Mouse (Mus musculus): ENCODE measurements around the gene Nfkbid. TPM values are rescaled to one million over a fixed set of nuclear protein-coding genes. Genes with fewer than 3 reads are reported as not detected.

The Nfkbid gene
- polyA plus RNA-seq (2014; fragmentation: Nextera tagmentation; extraction: Ambion mirVana), result 1.3 and 1.6 TPM in 2 replicates

GRCm38 (mm10) chr7:30421175-30421889 is at the start of gene Nfkbid:
TSS of gene Nfkbid (plus strand) at chr7:30421732.
- no peak within 1 kb of the TSS for H3K27ac ChIP-seq (ENCODE audit: low read depth, low read length)
- no peaks in the 10 kb centered on the region for H3K36me3 ChIP-seq (ENCODE audit: control insufficient read depth, insufficient read depth, low read length)
- DNase-seq (ENCODE audit: low spot score), result peak; percentile 68

GRCm38 (mm10) chr7:30373501-30373962 is 48.0 kb upstream of the Nfkbid start:
- ATAC-seq (replicated peaks; ENCODE audit: low FRiP score) (peak; percentile 100), DNase-seq (ENCODE audit: low spot score) (peak; percentile 95)
- peak overlapping the region; percentile 64 for H3K9ac ChIP-seq (ENCODE audit: low read length)
- peak overlapping the region; percentile 37 for H3K4me3 ChIP-seq (ENCODE audit: low read depth, low read length)
- peak overlapping the region; percentile 67 for H3K4me2 ChIP-seq (ENCODE audit: low read depth, low read length, severe bottlenecking)
- no peaks in the 10 kb centered on the region for H3K4me1 ChIP-seq (replicated peaks; ENCODE audit: control insufficient read depth, insufficient read depth, low read length)
- no peaks in the 10 kb centered on the region for H3K36me3 ChIP-seq (ENCODE audit: control insufficient read depth, insufficient read depth, low read length)
- H3K27me3 ChIP-seq (ENCODE audit: control insufficient read depth, insufficient read depth, low read length), result no peaks in the 10 kb centered on the region
- WGBS, result under 1% methylated on average over 21 of the region's 21 CpGs
- no peak overlapping the region for H3K27ac ChIP-seq (ENCODE audit: low read depth, low read length)
- no peaks in the 10 kb centered on the region for H3K9me3 ChIP-seq (ENCODE audit: control insufficient read depth, low read length)

More at GRCm38 (mm10) chr7:30421175-30421889, at the start of gene Nfkbid:
- H3K4me3 ChIP-seq (ENCODE audit: low read depth, low read length), result peak within 1 kb of the TSS; percentile 52
- ATAC-seq (replicated peaks; ENCODE audit: low FRiP score), result peak; percentile 57
- H3K9ac ChIP-seq (ENCODE audit: low read length), result peak within 1 kb of the TSS; percentile 63
- no peaks in the 10 kb centered on the region for H3K9me3 ChIP-seq (ENCODE audit: control insufficient read depth, low read length)
- H3K27me3 ChIP-seq (ENCODE audit: control insufficient read depth, insufficient read depth, low read length), result no peaks in the 10 kb centered on the region
- H3K4me1 ChIP-seq (replicated peaks; ENCODE audit: control insufficient read depth, insufficient read depth, low read length), result peaks cover 7% of the 10 kb centered on the region; the same call in 1 of the 2 replicates
- WGBS, result 8% methylated on average over 31 of the region's 31 CpGs
- peak within 1 kb of the TSS; percentile 94 for H3K4me2 ChIP-seq (ENCODE audit: low read depth, low read length, severe bottlenecking)

GRCm38 (mm10) chr7:30380061-30380460 is 41.5 kb upstream of the Nfkbid start:
- Histone ChIP-seq H3K4me1 (replicated peaks; ENCODE audit: control insufficient read depth, insufficient read depth, low read length) (no peaks in the 10 kb centered on the region), H3K4me3 (ENCODE audit: low read depth, low read length) (no peak overlapping the region), H3K27ac (ENCODE audit: low read depth, low read length) (no peak overlapping the region), H3K4me2 (ENCODE audit: low read depth, low read length, severe bottlenecking) (no peak overlapping the region), H3K9me3 (ENCODE audit: control insufficient read depth, low read length) (no peaks in the 10 kb centered on the region), H3K36me3 (ENCODE audit: control insufficient read depth, insufficient read depth, low read length) (no peaks in the 10 kb centered on the region), H3K27me3 (ENCODE audit: control insufficient read depth, insufficient read depth, low read length) (no peaks in the 10 kb centered on the region), H3K9ac (ENCODE audit: low read length) (no peak overlapping the region)
- WGBS, result 64% methylated on average over 5 of the region's 5 CpGs
- ATAC-seq (replicated peaks; ENCODE audit: low FRiP score) (no peak), DNase-seq (ENCODE audit: low spot score) (no peak)

GRCm38 (mm10) chr7:30384106-30384505 is 37.4 kb upstream of the Nfkbid start:
- no peaks in the 10 kb centered on the region for H3K4me1 ChIP-seq (replicated peaks; ENCODE audit: control insufficient read depth, insufficient read depth, low read length)
- H3K4me3 ChIP-seq (ENCODE audit: low read depth, low read length), result no peak overlapping the region
- H3K4me2 ChIP-seq (ENCODE audit: low read depth, low read length, severe bottlenecking), result no peak overlapping the region
- H3K27me3 ChIP-seq (ENCODE audit: control insufficient read depth, insufficient read depth, low read length), result no peaks in the 10 kb centered on the region
- ATAC-seq (replicated peaks; ENCODE audit: low FRiP score), result no peak
- DNase-seq (ENCODE audit: low spot score), result no peak
- no peaks in the 10 kb centered on the region for H3K36me3 ChIP-seq (ENCODE audit: control insufficient read depth, insufficient read depth, low read length)
- H3K9ac ChIP-seq (ENCODE audit: low read length), result no peak overlapping the region
- H3K9me3 ChIP-seq (ENCODE audit: control insufficient read depth, low read length), result no peaks in the 10 kb centered on the region
- H3K27ac ChIP-seq (ENCODE audit: low read depth, low read length), result no peak overlapping the region
- WGBS, result 82% methylated on average over 9 of the region's 9 CpGs

GRCm38 (mm10) chr7:30392746-30393520 is 28.6 kb upstream of the Nfkbid start:
- no peak for DNase-seq (ENCODE audit: low spot score)
- H3K9ac ChIP-seq (ENCODE audit: low read length), result no peak overlapping the region
- no peak overlapping the region for H3K27ac ChIP-seq (ENCODE audit: low read depth, low read length)
- no peaks in the 10 kb centered on the region for H3K27me3 ChIP-seq (ENCODE audit: control insufficient read depth, insufficient read depth, low read length)
- H3K9me3 ChIP-seq (ENCODE audit: control insufficient read depth, low read length), result no peaks in the 10 kb centered on the region
- H3K36me3 ChIP-seq (ENCODE audit: control insufficient read depth, insufficient read depth, low read length), result no peaks in the 10 kb centered on the region
- H3K4me1 ChIP-seq (replicated peaks; ENCODE audit: control insufficient read depth, insufficient read depth, low read length), result no peaks in the 10 kb centered on the region
- no peak for ATAC-seq (replicated peaks; ENCODE audit: low FRiP score)
- 70% methylated on average over 4 of the region's 4 CpGs for WGBS
- H3K4me2 ChIP-seq (ENCODE audit: low read depth, low read length, severe bottlenecking), result no peak overlapping the region
- H3K4me3 ChIP-seq (ENCODE audit: low read depth, low read length), result no peak overlapping the region

- 77% methylated on average over 4 of the region's 4 CpGs for WGBS
- ATAC-seq (replicated peaks; ENCODE audit: low FRiP score), result no peak
- DNase-seq (ENCODE audit: low spot score), result peak; percentile 30
Measured at GRCm38 (mm10) chr7:30393631-30394030, 27.9 kb upstream of the Nfkbid start.

GRCm38 (mm10) chr7:30394379-30394778 is 27.2 kb upstream of the Nfkbid start:
- ATAC-seq (replicated peaks; ENCODE audit: low FRiP score), result no peak
- Histone ChIP-seq H3K9me3 (ENCODE audit: control insufficient read depth, low read length) (no peaks in the 10 kb centered on the region), H3K27ac (ENCODE audit: low read depth, low read length) (no peak overlapping the region), H3K4me1 (replicated peaks; ENCODE audit: control insufficient read depth, insufficient read depth, low read length) (no peaks in the 10 kb centered on the region), H3K27me3 (ENCODE audit: control insufficient read depth, insufficient read depth, low read length) (no peaks in the 10 kb centered on the region), H3K4me2 (ENCODE audit: low read depth, low read length, severe bottlenecking) (no peak overlapping the region), H3K9ac (ENCODE audit: low read length) (no peak overlapping the region), H3K4me3 (ENCODE audit: low read depth, low read length) (no peak overlapping the region), H3K36me3 (ENCODE audit: control insufficient read depth, insufficient read depth, low read length) (no peaks in the 10 kb centered on the region)
- 82% methylated on average over 11 of the region's 11 CpGs for WGBS
- peak; percentile 44 for DNase-seq (ENCODE audit: low spot score)

More at GRCm38 (mm10) chr7:30393631-30394030, 27.9 kb upstream of the Nfkbid start:
- Histone ChIP-seq H3K9me3 (ENCODE audit: control insufficient read depth, low read length) (no peaks in the 10 kb centered on the region), H3K4me1 (replicated peaks; ENCODE audit: control insufficient read depth, insufficient read depth, low read length) (no peaks in the 10 kb centered on the region), H3K27ac (ENCODE audit: low read depth, low read length) (no peak overlapping the region), H3K4me3 (ENCODE audit: low read depth, low read length) (no peak overlapping the region), H3K9ac (ENCODE audit: low read length) (no peak overlapping the region), H3K36me3 (ENCODE audit: control insufficient read depth, insufficient read depth, low read length) (no peaks in the 10 kb centered on the region), H3K27me3 (ENCODE audit: control insufficient read depth, insufficient read depth, low read length) (no peaks in the 10 kb centered on the region), H3K4me2 (ENCODE audit: low read depth, low read length, severe bottlenecking) (no peak overlapping the region)

GRCm38 (mm10) chr7:30394871-30395270 is 26.7 kb upstream of the Nfkbid start:
- DNase-seq (ENCODE audit: low spot score) (peak; percentile 41), ATAC-seq (replicated peaks; ENCODE audit: low FRiP score) (no peak)
- H3K9me3 ChIP-seq (ENCODE audit: control insufficient read depth, low read length), result no peaks in the 10 kb centered on the region
- no peak overlapping the region for H3K27ac ChIP-seq (ENCODE audit: low read depth, low read length)
- no peaks in the 10 kb centered on the region for H3K36me3 ChIP-seq (ENCODE audit: control insufficient read depth, insufficient read depth, low read length)
- no peaks in the 10 kb centered on the region for H3K27me3 ChIP-seq (ENCODE audit: control insufficient read depth, insufficient read depth, low read length)
- no peak overlapping the region for H3K4me2 ChIP-seq (ENCODE audit: low read depth, low read length, severe bottlenecking)
- H3K4me3 ChIP-seq (ENCODE audit: low read depth, low read length), result no peak overlapping the region
- H3K9ac ChIP-seq (ENCODE audit: low read length), result no peak overlapping the region
- WGBS, result 39% methylated on average over 2 of the region's 2 CpGs
- no peaks in the 10 kb centered on the region for H3K4me1 ChIP-seq (replicated peaks; ENCODE audit: control insufficient read depth, insufficient read depth, low read length)

Data from forebrain, embryonic 11.5 days (tissue).